Mouse (Mus musculus): ENCODE data around the gene Sec14l4.

Sec14l4 gene

DNA sequence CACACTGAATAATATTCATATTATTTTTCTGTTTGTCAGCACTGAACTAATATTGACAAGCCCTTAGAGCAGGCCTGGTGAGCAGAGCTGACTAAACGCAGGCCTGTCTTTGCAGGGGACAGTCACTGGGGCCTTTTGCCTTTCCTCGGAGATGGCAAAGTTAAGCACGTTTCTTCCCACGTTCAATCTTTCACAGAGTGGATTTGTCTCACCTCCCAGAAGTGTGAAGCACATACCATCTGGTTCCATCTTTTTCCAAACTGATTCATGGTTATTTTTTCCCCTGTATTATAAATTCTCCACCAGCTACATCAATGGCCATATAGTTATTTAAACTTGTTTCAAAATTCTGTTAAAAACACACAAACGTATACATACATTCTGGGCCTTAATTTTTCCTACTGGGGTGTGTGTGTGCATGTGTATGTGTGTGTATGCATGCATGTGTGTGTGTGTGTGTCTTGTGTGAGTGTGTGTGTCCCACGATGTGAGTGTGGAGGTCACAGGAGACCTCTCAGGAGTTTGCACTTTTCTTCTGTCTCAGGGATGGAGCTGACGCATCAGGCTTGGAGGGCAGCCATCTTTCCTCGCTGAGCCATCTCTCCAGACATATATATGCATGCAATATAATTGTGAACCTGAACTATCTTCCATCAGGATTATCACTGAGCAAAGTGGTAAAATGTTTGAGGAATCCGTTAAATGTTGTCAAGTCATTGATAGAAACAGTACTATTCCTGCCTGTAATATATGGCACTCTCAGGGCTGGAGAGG, 3.5 kb upstream of the Sec14l4 start:
- no peak for DNase-seq (ENCODE audit: low read depth)

DNA sequence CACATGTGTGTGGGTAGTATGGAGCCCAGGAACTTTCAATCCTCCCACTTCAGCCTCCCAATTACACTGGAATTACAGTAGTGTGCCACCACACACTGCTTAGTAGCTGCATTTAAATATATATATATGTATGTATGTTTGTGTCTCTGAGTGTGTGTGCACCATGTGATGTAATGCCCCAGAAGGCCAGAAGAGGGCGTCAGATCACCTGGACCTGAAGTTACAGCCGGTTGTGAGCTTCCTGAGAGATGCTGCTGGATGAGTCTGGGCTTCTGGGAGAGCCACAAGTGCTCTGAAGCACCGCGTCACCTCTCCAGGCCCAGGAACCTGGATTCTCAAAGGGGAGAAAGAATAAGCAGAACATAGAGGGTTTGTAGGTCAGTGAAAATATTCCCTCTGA, 1.9 kb upstream of the Sec14l4 start:
- DNase-seq (ENCODE audit: low read depth): no peak

DNA sequence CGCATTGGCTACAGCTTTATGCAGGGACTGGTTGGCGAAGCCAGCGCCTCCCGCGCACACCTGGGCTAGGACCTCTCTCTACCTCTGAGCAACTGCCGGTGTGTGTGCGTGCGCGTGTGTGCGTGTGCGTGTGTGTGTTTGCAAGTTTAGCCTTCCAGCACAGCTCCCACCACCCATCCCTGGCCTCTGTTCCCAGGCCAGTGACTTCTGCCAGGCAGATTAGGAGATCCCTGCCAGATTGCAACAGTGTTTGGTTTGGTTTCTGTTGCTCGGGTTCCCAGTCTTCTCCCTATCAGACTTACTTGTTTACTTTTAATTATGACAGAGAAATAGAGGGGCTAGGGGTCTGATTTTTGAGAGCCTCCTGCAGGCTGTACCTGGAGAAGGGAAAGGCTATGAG, 699 bp downstream of the Sec14l4 start:
- DNase-seq (ENCODE audit: low read depth): no peak

DNA sequence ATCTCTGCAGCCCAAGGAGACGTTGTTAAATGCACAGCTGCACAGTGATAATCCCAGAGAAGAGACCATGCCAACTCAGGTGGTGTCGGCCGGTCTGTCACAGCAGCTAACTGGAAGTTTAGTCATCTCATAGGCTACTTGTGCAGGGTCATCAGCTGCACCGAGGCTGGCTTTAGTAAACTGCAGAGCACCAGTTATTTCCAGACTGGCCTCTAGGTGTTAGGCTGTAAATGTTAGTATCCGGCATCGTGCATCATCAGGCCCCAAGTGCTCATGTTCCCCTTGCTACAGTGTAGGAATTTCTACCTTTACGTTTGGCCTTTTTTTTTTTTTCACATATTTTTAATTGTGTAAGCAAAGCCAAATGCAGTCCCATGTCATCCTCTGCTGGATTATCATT, 2.2 kb downstream of the Sec14l4 start:
- DNase-seq (ENCODE audit: low read depth): no peak

DNA sequence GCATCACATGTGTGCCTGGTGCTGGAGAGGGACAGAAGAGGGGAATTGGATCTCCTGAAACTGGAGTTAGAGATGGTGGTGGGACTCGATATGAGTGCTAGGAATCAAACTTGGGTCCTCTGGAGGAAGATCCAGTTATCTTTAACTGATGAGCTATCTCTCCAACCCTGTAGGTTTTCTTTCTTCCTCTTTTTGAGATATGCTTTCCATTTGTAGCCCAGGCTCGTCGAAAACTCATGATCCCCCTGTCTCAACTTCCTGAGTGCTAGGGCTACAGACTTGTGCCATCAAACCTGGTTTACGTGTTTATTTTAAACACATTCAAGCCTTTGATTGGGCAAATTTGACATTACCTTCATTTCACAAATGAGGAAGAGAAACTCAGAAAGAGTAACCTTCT, 2.9 kb downstream of the Sec14l4 start:
- DNase-seq (ENCODE audit: low read depth): no peak

DNA sequence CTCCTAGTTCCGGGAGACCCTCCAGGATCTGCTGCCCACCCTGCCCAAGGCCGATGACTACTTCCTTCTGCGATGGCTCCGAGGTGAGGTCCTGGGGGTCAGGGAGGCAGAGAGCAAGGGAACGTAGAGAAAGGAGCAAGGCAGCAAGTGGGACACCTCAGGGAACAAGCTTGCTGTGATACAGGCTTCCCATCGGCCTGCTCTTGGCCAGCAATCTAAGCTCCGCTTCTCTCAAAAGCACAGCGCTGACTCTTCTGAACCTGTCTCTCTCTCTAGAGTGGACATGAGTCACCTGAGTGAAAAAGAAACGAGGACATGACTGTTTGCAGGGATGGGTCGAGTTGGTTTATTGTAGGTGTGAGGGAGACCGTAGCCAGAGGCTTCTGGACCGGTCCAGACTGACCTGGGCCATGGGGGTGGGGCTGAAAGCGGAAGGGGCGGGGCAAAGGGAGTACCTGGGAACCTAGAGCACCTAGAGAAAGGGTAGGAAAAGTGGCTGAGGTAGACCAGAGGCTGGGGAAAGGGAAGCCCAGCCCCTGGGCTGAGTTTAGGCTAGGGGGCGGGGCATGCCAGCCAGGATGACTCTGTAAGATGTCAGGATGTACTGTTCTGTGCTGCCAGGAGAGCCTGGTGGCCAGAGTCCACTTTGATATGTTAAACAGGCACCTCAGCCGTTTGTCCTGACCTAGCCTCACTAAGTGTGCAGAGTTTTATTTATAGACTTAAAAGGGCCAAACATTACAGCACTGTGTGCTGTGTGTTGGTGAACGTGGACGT, 4.0 kb downstream of the Sec14l4 start:
- DNase-seq (ENCODE audit: low read depth): no peak

DNA sequence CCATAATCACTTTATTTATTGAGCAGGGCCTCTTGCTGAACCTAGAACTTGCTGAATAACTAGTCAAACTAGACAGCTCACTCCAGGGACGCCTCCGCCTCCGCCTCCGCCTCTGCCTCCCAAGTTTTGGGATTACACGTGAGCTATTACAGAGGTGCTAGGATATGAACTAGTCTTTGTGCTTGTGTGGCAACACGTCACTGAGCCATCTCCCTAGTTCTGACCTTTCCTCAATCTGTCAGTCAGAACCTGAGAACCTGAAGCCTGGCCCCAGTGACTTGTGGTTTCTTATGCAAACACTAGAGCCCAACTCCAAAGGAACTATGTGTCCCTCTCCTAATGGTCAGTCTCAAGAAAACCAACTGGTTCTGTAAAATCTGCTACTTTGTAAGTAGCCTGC, 4.7 kb downstream of the Sec14l4 start:
- peak; percentile 8 for DNase-seq (ENCODE audit: low read depth)

DNA sequence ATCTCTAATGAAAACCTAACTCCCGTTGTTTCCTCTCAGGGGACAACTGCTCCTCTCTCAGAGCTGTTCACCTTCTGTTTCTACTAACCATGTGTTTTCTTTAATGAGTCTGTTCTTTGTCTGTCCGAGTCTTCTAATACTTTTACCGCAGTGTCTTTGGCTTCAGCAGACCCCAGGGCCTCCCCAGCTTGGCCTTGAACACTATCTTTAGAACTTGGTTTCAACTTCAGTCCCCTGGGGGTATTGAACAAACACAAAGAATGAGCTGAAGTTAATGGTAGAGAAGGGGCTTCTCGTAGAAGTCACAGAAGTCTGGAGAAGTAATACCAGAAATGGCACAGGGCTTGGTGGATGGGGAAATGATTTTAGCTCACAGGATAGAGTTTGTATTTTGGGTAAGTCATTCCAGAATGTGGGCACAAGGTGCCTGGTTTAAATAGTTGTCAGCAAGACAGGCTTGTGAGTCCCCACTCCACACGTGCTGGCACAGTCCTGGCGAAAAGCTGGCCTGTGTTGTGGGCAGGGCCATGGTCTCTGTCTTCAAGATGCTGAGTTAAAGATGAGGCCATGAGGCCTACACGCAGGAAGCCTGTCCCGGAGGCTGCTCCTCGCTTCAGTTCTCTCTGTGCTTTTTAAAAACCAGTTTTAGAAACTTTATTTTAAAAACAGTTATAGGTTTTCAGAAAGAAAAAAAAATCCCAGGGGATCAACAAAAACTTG, 5.3 kb downstream of the Sec14l4 start:
- no peak for DNase-seq (ENCODE audit: low read depth)

DNA sequence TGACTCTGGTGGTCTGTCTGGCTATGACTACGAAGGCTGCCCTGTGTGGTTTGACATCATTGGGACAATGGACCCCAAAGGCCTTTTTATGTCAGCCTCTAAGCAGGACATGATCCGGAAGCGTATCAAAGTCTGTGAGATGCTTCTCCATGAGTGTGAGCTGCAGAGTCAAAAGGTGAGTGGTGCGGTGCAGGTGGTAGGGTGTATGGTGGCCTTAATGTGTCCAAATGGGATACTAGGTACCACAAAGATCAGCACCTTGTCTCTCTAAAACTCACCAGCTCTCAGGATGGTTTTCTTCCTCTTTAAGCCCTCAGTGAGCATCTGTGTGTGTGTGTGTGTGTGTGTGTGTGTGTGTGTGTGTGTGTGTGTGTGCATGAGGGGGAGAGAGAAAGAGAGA, 8.7 kb downstream of the Sec14l4 start:
- no peak for DNase-seq (ENCODE audit: low read depth)

DNA sequence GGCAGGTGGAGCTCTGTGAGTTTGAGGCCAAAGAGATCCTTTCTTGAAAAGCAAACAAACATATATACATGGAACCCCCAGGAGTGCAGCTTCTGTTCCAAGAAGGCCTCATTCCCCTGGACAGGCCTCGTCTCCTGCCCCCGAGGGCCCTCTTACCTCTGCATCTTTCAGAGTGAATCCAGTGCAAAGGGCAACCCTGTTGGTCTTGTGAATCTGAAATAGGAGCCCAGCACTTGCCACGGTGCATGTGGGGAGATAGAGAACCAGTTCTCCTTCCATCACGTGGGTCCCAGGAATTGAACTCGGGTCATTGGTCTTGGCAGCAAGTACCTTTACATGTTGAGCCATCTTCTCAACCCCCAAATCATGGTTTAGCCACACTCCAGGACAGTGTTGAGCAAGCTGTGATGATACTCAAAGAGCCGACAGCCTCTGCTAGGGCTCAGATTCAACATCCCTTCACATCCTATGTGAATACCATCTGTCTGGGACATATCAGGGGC, 9.9 kb downstream of the Sec14l4 start:
- no peak for DNase-seq (ENCODE audit: low read depth)

DNA sequence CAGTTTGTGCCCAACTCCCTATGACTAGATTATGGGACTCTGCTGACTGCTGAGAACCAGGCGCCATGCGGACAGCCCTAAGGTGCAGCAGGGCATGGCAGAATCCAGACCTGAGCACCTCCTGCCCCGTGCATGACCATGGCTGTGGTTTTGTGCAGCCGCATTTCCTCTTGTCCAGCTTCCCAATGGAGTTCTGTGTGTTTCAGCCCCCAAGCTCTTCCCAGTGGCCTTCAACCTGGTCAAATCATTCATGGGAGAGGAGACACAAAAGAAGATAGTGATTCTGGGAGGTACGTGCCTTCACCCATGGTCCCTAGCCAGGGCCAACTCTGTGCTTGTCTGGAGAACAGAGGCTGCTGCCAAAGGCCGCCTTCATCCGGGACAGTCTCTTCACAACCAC, 11.8 kb downstream of the Sec14l4 start:
- no peak for DNase-seq (ENCODE audit: low read depth)

DNA sequence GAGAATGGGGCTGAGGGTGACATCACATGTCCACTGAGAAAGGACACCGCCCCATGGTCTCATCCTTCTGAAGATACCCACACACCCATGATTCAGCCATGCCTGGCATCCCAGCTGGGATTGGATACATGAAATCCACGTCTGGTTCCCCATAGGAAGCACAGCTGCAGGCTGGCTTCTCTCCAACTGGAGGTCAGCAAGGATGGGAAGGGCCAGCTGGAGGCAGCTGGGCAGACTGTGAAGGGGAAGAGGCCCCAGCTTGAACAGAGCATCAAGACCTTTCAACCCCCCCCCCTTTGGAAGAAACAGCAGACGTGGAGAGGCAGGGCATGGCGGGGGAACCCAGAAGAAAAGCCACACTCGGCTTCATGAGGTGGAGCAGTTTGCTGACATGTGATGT, 15.3 kb downstream of the Sec14l4 start:
- DNase-seq (ENCODE audit: low read depth): no peak

DNA sequence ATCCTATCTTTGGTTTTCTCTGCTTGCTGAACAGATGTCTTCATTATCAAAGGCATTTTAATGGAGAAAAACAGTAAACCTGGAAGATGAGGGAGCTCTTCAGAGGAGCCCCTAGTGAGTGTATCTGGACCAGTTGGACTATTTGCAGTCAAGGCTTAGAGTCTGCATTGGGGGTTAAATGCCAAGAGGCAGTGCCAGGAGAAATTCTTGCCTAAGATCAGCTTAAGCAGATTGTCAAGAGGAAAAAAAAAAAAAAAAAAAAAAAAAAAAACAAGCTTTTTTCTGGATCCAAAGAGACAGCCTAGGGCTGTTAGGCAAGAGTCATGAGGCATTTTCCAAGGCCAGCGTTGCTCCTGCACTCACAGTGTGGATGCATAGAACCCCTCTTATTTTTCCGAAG, 16.5 kb downstream of the Sec14l4 start:
- no peak for DNase-seq (ENCODE audit: low read depth)

DNA sequence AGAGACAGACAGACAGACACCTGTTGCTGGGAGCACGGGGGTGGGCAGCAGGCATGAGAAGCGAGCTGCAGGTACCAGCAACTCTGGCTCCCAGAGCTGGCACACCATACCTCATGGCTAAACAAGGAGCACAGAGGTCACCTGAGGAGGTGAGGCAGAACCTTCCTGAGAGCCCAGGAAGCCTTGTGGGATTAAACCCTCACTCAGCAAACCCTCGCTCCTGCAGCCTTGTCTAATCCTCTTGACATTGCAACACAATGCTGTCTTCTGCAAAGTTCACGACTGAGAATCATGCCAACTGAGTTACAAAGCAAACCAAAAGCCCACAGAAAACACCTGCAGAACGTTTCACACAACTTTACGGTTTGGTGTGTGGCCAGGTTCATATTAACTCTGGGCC, 17.2 kb downstream of the Sec14l4 start:
- DNase-seq (ENCODE audit: low read depth): no peak

DNA sequence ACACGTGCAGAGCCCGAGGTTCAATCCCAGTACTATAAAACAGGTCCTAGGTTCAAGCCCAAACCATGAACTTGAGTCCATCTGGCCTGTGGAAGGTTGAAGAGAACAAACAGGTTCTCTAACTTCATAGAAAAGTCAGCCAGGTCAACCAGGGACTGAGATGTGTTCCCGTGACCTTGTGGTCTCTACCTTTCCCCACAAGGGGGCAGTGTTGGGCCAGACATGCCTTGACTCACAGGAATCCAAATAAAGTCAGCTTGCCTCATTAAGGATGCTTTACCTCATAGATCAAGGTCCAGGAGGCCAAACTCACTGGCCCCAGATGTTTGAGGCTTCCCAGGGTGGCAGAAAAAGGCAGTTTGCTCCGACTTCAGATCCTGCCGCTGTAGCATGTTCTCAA, 22.3 kb downstream of the Sec14l4 start:
- DNase-seq (ENCODE audit: low read depth): peak; percentile 78

DNA sequence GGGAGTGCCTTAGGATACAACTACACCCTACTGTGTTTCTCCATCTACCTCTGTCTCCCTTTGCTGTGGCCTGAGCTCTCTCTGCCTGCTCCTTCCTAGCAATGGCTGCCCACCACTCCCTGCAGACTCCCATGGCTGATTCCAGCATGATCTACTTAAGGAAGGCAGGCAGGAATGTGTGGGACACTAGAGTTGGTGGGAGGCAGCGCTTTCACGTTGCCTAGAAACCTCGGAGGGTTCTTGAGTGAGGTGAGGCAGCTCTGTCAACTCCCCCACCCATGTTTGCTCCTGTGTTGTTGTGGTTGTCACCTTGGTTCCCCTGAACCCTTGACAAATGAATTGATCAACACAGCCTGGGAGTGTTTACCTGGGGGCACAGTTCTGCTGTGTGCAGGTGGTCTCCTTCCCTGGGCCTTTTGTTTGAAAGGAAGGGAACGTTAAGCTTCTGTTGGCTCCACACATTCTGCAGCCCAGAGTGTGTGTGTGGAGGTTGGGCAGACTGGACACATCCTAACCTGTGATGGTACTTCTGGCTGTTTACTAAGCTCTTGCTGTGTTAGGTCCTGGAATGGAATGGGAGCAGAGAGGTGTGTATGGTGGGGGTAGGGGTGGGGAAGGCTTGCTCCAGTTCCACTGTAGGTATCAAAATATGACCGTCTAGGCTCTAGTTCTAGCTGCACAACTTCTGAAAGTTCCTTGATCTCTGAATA, 29.8 kb downstream of the Sec14l4 start:
- DNase-seq (ENCODE audit: low read depth): no peak

DNA sequence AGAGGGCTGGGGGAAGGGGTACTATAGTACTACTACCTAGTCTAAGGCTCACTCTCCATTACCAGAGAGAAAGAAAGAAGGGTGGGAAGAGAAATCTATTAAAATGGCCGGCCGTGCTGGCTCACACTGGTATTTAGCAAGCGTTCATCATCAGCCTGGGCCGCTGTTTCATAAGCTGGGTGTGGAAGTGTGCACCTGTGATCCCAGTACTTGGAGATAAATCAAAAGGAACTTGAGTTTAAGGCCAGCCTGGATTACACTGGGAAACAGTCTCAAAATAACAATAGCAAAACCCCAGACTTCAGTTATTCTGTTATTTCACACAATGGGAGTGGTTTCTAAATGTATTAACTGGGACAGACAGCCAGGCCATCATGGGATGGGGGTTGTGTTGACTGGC, 31.3 kb downstream of the Sec14l4 start:
- no peak for DNase-seq (ENCODE audit: low read depth)

DNA sequence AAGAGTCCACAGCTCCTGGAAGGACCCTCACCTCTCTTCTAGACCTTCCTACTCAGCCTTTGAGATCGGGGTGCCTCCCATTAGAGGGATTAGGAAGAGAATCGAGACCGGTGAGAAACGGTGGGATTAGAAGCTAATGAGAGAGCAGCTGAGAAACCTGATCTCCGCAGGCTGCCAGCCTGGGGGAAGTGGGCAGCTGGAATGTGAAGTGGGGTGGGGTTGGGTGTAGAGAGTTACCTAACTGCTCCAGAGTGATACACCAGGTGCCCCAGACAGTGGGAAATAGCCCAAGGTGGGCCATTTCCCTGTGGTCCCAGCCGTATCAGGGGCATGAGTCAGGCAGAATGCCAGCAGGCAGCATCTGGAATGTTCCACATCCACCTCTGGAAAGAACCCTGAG, 31.7 kb downstream of the Sec14l4 start:
- DNase-seq (ENCODE audit: low read depth): no peak

DNA sequence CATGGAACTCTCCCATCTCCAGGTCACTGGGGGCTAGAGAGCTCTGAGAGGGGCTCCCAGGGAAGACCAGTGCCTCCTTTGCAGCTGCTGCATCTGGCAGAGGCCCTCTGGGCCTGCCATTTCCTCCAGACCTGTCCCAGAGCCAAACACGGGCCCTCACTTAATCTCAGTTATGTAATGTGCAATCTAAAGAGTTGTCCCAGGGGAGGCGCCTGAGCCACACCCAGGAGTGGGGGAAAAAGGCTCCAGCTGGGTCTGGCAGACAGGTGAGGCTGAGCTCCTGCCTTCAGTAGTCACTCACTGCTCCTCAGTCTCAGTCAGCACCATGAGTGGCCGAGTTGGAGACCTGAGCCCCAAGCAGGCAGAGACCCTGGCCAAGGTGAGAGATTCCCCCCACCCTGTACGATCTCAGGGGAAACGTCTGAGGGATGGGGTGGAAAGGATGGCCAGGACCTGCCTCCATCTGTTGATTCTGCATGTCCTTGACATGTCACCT, 33.4 kb downstream of the Sec14l4 start, which contains the start of gene Sec14l3:
Gene Sec14l3, plus strand, starts transcription at position 215 of the 496 bp plus-strand sequence.
- DNase-seq (ENCODE audit: low read depth): no peak

DNA sequence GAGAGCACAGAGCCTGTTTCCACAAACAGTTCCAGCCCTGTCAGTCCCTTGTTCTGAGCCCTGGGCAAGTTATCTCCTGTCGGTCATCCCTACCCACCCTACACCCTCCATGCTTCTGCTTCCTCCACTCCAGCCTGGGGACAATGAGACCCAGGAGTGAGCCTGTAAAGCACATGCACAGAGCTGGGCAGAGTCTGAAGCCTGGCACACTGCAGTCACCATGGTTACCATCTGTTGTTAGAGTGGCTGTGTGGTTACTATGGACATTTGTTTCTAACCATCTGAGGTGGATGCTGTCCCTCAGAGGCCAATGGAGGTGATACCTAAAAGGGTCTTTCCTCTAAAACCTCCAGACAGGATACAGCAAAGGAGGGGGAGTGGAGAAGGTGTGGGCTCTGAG, 38.4 kb downstream of the Sec14l4 start:
- DNase-seq (ENCODE audit: low read depth): no peak

DNA sequence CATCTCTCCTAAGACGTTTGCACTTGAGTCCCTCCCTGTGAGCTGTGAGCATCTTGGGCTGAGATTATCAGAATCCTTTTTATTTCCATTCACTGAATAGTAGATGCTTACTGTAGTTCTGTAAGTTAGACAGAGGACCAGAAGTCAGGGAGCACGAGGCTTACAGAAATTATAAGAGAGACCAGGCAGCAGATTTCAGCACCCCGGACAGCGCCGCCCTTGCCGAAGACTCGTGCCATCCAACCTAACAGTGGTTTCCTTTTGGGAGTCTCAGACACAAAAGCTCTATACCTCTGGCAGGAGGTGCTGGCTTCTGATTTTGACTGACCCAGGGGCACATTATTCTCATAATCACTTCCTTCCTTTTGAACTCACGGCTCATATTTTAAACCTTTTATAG, 45.4 kb downstream of the Sec14l4 start:
- DNase-seq (ENCODE audit: low read depth): peak; percentile 61
